Mouse (Mus musculus): ENCODE data around the gene Agap1. TPM values are rescaled to one million over a fixed set of nuclear protein-coding genes. Genes with fewer than 3 reads are reported as not detected.

The Agap1 gene
- polyA plus RNA-seq, 1 experiment from 2014 or later: 21.3 TPM

DNA sequence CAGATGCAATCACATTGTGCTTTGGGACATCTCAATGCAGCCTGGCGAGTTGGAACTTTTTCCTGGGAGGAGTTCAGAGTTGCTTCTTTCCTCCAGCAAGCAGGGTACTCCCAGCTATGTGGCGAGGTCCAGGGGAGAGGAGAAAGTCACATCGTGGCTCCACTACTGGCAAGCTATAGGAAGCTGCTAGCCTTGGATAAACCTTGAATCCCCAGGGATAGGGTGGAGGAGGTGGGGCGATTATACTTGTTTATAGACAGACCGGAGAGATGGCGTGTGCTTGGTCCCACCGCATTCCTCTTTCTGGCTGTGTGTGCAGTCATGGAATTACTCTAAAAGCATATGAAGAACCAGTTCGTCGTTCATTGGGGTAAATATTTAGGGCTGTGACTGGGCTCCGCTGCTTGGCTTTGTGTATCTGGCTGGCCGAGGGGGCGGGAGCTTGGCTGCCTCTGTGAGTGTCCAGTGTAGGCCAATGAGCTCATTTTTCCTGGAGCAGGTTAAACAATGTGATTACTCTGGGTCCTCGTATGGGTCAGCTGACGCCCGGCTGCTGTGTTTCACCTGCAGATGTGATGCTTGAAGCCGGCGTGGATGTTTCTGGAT is 74.2 kb downstream of the Agap1 start:
- no peaks in the 10 kb centered on the region for H3K36me3 ChIP-seq (ENCODE audit: insufficient read depth)
- TF ChIP-seq CTCF (IDR thresholded peaks at IDR 0.05; ENCODE audit: low read depth): no peak
- H3K9ac ChIP-seq: no peak overlapping the region
- H3K27ac ChIP-seq (ENCODE audit: low read depth): no peak overlapping the region
- no peak overlapping the region for H3K4me3 ChIP-seq (ENCODE audit: low read depth, low read length)
- ATAC-seq (ENCODE audit: insufficient read depth): no peak
- peak; percentile 46 for DNase-seq
- WGBS: 29% methylated on average over 17 of the region's 17 CpGs
- H3K4me1 ChIP-seq (ENCODE audit: insufficient read depth): peaks cover 4% of the 10 kb centered on the region; the same call in 1 of the 2 replicates
- no peaks in the 10 kb centered on the region for H3K27me3 ChIP-seq (ENCODE audit: insufficient read depth, low read length)
- H3K9me3 ChIP-seq (ENCODE audit: low read depth, low read length): peaks cover 7% of the 10 kb centered on the region; the same call in 1 of the 2 replicates
- H3K4me2 ChIP-seq: no peak overlapping the region

DNA sequence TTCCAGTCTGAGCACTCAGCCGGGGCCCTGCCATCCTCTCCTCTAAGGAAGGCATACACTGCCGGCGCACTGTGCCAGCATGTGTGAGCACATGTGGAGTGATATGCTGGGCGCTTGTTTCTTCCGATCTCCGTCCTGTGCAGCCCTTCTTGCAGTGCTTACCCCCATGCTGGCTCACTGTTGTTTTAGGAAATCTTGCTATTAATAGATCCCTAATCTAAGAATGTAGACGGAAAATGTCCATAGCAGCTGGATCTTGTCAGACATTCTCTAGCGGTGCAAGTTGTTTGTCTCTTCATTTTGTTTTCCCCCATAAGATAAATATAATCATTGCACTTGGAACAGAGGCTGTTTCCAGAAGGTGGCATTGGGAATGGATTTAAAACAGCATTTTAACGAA is 79.1 kb downstream of the Agap1 start:
- Histone ChIP-seq H3K4me2 (peak overlapping the region; percentile 47), H3K4me1 (ENCODE audit: insufficient read depth) (peaks cover 16% of the 10 kb centered on the region; the same call in 1 of the 2 replicates), H3K36me3 (ENCODE audit: insufficient read depth) (no peaks in the 10 kb centered on the region), H3K27me3 (ENCODE audit: insufficient read depth, low read length) (no peaks in the 10 kb centered on the region), H3K9me3 (ENCODE audit: low read depth, low read length) (peaks cover 7% of the 10 kb centered on the region; the same call in 1 of the 2 replicates), H3K27ac (ENCODE audit: low read depth) (peak overlapping the region; percentile 64; the same call in 1 of the 2 replicates), H3K9ac (no peak overlapping the region), H3K4me3 (ENCODE audit: low read depth, low read length) (no peak overlapping the region)
- WGBS: 31% methylated on average over 9 of the region's 9 CpGs
- DNase-seq (peak; percentile 88), ATAC-seq (ENCODE audit: insufficient read depth) (peak; percentile 61)
- no peak for TF ChIP-seq CTCF (IDR thresholded peaks at IDR 0.05; ENCODE audit: low read depth)

DNA sequence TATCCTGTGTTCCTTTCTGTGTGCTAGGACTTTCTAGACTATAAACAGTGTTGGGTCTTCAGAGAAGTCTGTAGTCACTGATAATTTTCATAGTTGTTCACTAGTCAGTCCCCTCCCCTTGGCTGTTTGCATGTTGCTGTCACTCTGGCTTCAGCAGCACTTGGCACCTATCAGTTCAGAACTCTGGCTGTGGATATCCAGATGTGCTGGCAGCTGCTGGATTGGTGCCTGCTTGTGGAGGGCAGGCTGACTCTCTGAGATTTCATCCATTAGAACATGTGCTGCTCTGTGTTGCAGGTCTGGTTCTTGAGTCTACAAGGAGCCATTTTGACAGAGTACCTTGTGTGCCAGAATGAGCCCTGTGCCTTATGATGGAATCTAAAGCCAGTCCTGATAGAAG is 80.6 kb downstream of the Agap1 start:
- H3K4me1 ChIP-seq (ENCODE audit: insufficient read depth): peaks cover 16% of the 10 kb centered on the region; the same call in 1 of the 2 replicates
- 0 out of 2 replicates have a peak, but pooled peaks have one; percentile 21 for ATAC-seq (ENCODE audit: insufficient read depth)

DNA sequence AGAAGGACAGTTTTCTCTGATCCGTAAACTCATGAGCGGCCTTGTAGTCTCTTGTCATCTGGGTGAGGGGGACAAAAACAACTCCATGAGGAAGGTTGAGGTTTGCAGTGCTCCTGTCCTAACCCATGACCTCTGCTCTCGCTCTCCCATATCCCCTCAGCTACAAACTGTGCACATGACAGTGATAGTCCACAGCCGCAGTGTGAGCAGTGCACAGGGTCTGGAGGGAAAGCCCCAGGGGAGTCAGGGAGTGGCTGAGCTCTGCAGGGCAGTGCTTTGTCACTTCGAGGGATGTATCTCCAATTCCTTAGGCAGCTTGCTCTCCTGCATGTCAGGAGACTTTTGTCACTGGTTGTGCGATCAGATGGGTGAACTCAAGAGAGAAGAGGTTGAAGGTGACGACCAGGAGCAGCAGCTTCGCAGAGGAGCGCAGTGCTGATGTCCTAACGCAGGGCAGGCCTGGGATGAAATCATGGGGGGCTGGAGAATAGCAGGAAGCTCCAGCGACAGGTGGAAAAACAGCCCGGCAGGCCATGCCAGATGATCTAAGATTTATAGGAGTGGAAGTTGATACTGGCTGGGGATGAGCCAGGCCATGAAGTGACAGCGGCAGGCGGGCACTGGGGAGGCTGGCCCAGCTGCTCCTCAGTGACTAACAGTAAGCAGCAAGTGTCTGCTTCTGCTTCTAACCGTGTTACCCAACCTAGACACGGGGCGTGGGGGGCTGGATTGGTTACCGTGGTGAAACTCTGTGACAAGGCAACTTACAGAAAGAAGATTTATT is 83.7 kb downstream of the Agap1 start:
- Histone ChIP-seq H3K36me3 (ENCODE audit: insufficient read depth) (no peaks in the 10 kb centered on the region), H3K27ac (ENCODE audit: low read depth) (no peak overlapping the region), H3K9ac (no peak overlapping the region), H3K4me1 (ENCODE audit: insufficient read depth) (peaks cover 16% of the 10 kb centered on the region; the same call in 1 of the 2 replicates), H3K4me2 (no peak overlapping the region), H3K27me3 (ENCODE audit: insufficient read depth, low read length) (no peaks in the 10 kb centered on the region), H3K9me3 (ENCODE audit: low read depth, low read length) (no peaks in the 10 kb centered on the region), H3K4me3 (ENCODE audit: low read depth, low read length) (no peak overlapping the region)
- WGBS: 62% methylated on average over 18 of the region's 18 CpGs
- DNase-seq: no peak
- TF ChIP-seq CTCF (IDR thresholded peaks at IDR 0.05; ENCODE audit: low read depth): no peak
- ATAC-seq (ENCODE audit: insufficient read depth): no peak

More for the DNA sequence above, 80.6 kb downstream of the Agap1 start:
- peak overlapping the region; percentile 18; the same call in 1 of the 2 replicates for H3K27ac ChIP-seq (ENCODE audit: low read depth)
- DNase-seq: no peak
- H3K9ac ChIP-seq: no peak overlapping the region
- H3K36me3 ChIP-seq (ENCODE audit: insufficient read depth): no peaks in the 10 kb centered on the region
- H3K27me3 ChIP-seq (ENCODE audit: insufficient read depth, low read length): no peaks in the 10 kb centered on the region
- H3K9me3 ChIP-seq (ENCODE audit: low read depth, low read length): peaks cover 7% of the 10 kb centered on the region; the same call in 1 of the 2 replicates
- H3K4me3 ChIP-seq (ENCODE audit: low read depth, low read length): no peak overlapping the region
- no peak for TF ChIP-seq CTCF (IDR thresholded peaks at IDR 0.05; ENCODE audit: low read depth)
- no peak overlapping the region for H3K4me2 ChIP-seq

DNA sequence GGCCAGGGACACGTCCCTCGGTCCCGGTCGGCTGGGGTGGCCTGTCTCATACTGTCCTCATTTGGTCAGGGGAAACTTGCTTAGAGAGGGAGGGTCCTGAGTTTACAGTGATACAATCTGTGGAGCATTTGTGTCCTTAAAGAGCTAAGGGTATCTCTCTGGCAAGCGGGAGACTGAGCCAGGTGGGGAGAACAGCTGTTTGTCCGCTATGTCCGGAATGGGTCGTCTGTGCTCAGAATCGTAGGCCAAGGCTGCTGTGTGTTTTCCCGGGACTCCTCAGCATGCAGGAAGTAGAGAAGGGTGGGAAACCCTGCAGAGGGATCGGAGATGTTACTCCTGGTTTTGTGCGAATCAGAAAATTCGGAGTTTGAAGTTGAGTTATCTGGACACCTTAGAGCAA is 84.5 kb downstream of the Agap1 start:
- 70% methylated on average over 13 of the region's 13 CpGs for WGBS
- no peak for ATAC-seq (ENCODE audit: insufficient read depth)
- H3K4me2 ChIP-seq: no peak overlapping the region
- no peak for TF ChIP-seq CTCF (IDR thresholded peaks at IDR 0.05; ENCODE audit: low read depth)
- no peak overlapping the region for H3K9ac ChIP-seq
- peaks cover 11% of the 10 kb centered on the region; the same call in 1 of the 2 replicates for H3K4me1 ChIP-seq (ENCODE audit: insufficient read depth)
- no peak overlapping the region for H3K27ac ChIP-seq (ENCODE audit: low read depth)
- no peaks in the 10 kb centered on the region for H3K36me3 ChIP-seq (ENCODE audit: insufficient read depth)
- H3K4me3 ChIP-seq (ENCODE audit: low read depth, low read length): no peak overlapping the region
- no peak for DNase-seq
- H3K27me3 ChIP-seq (ENCODE audit: insufficient read depth, low read length): no peaks in the 10 kb centered on the region
- no peaks in the 10 kb centered on the region for H3K9me3 ChIP-seq (ENCODE audit: low read depth, low read length)

DNA sequence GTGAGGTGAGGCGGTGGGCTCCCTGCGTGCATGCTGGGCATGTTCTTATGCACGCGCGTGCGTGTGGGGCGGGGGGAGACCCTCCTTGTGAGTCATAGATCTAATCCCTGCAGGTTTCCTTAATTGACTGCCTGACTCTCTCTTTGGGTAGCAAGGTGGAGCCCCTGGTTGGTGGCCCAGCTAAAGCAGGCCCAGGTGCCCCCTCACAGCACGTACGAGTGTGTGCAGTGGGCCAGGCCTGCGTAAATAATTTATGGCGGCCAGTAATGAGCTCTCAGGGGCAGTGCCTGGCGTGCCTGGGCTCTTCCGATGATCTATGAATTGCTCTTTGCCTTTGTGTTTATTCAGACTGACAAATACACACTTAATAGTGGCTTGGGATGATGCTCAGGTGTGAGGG is 86.5 kb downstream of the Agap1 start:
- Histone ChIP-seq H3K27me3 (ENCODE audit: insufficient read depth, low read length) (no peaks in the 10 kb centered on the region), H3K27ac (ENCODE audit: low read depth) (no peak overlapping the region), H3K36me3 (ENCODE audit: insufficient read depth) (no peaks in the 10 kb centered on the region), H3K4me3 (ENCODE audit: low read depth, low read length) (no peak overlapping the region), H3K9me3 (ENCODE audit: low read depth, low read length) (no peaks in the 10 kb centered on the region), H3K4me2 (no peak overlapping the region), H3K9ac (no peak overlapping the region), H3K4me1 (ENCODE audit: insufficient read depth) (no peaks in the 10 kb centered on the region)
- DNase-seq (no peak), ATAC-seq (ENCODE audit: insufficient read depth) (no peak)
- TF ChIP-seq CTCF (IDR thresholded peaks at IDR 0.05; ENCODE audit: low read depth): no peak
- WGBS: 66% methylated on average over 13 of the region's 13 CpGs

DNA sequence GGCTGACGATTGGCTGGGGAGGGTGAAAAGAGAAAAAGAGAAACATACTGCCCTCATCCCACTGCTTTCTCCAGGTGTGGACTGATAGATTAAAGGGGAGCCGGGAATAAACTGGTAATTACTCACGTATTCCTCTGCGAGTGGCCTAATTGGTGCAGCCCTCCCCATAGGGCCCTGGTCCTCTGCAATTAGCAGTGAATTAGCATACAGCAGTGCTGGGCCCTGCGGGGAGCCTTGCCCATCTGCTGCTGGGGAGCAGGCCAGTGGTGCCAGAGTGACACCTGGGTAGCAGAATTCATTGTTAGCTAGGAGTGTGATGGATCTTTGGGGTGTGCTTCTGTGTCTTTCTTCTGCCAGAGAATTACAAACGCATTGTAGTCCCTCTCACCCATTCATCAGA is 87.9 kb downstream of the Agap1 start:
- ATAC-seq (ENCODE audit: insufficient read depth): no peak
- H3K9ac ChIP-seq: no peak overlapping the region
- H3K9me3 ChIP-seq (ENCODE audit: low read depth, low read length): no peaks in the 10 kb centered on the region
- H3K27me3 ChIP-seq (ENCODE audit: insufficient read depth, low read length): no peaks in the 10 kb centered on the region
- DNase-seq: no peak
- TF ChIP-seq CTCF (IDR thresholded peaks at IDR 0.05; ENCODE audit: low read depth): no peak
- H3K36me3 ChIP-seq (ENCODE audit: insufficient read depth): no peaks in the 10 kb centered on the region
- H3K27ac ChIP-seq (ENCODE audit: low read depth): no peak overlapping the region
- H3K4me2 ChIP-seq: no peak overlapping the region
- H3K4me3 ChIP-seq (ENCODE audit: low read depth, low read length): no peak overlapping the region
- 59% methylated on average over 6 of the region's 6 CpGs for WGBS
- peaks cover 1% of the 10 kb centered on the region; the same call in 1 of the 2 replicates for H3K4me1 ChIP-seq (ENCODE audit: insufficient read depth)

Measured in lung, embryonic 14.5 days (tissue).